Mouse (Mus musculus) cerebellum, adult 11-12 months (tissue): ENCODE measurements at regions not wholly inside any gene's neighbourhood (a gene's known extent, or its start where the extent isn't known, plus 50 kb on each side); places are given as distances from the start of the nearest gene placed in this dataset.

ENCODE experiments used
- DNase-seq: peaks from one replicate; pipeline ENCODE4 v3.0.0; 2022

DNA sequence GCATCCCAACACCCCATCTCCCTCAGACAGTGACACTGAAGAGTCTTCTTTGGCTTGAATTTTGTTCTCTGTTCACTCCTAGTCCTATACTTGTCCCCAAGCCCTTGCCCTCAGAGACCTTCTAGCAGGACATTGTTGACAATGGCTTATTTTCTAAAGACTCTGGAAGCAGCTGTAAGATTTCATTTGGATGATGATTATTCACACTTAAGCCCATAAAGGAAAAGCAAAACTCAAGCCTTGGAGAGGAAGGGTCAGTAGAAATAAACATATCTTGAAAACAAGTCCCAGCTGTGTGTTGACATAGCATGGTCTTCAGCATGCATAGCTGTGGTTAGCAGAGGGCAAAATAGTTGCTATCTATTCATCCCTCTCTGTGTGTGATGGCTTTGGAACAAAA lies 59.9 kb upstream of the Cdh11 start:
- DNase-seq = no peak

DNA sequence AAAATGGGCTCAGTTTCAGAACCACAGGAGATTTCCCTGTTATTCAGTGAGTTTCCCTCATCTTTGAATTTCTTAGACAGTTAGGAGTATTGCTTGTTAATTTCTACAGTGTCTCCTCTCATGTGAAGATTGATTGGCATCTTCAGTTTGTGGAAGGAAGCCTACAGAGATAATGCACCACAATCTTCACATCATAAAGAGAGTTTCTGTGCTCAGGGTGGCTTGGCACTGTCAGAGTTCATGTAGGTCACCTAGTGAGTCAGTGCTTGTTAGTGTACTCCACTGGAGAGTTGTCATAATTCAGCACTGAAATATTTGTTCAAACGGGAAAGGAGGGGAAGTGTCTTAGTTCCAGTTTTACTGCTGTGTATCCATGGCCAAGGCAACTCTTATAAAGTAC lies 74.6 kb upstream of the Cdh11 start:
- no peak for DNase-seq

DNA sequence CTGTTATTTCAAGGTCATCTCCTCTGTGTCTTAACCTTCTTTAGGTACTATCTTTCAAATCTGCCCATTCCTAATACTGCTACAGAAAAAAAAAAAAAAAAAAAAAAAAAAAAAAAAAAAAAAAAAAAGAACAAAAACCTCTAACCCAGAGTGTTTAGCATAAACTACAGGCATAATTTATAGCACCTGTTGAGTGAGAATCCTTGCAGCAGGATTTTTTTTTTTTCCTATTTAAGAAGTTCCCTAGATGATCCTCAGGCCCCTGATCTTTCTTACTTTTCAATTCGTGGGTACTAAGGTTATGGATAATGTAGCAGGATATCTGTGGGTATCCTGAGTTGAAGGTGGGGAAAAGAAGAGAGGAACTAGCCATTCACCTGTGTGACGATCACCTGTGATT lies 114.1 kb upstream of the Cdh11 start:
- no peak for DNase-seq

DNA sequence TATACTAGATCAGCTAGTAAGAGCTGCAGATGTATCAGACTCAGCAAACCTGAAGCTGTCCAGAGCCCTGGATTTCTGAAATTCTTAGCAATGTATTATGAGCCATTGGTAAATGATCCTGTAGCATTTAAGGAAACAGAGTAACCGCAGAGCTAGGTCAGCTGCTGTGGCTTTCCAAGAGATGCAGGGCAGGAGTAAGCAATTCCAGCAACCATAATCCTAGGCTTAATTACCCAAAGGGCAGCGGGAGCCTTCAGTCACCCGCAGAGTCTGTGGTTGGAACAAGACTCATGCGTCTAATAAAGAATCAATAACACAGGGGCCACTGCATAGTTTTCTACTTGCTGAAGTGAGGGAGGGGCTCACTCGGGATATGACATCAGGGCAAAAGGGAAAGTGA lies 115.2 kb upstream of the Cdh11 start:
- DNase-seq = no peak

DNA sequence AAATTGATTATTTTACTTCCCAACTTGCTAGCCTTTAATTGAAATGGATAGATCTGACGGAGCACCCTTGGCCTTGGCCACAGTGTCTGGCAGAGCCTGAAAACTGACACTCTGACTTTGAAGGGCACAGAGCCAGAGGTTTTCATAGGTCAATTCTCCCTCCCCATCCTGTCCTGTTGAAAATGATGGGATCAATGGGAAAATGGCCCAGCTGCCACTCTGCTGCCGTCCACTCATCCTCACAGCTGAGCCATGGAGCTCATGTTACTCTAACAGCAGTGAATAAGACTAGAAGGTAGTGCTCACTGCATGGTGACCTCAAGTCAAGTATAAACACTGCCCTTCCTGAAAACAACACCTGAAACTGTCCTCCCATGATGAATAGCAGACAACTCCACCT lies 122.0 kb upstream of the Cdh11 start:
- no peak for DNase-seq

DNA sequence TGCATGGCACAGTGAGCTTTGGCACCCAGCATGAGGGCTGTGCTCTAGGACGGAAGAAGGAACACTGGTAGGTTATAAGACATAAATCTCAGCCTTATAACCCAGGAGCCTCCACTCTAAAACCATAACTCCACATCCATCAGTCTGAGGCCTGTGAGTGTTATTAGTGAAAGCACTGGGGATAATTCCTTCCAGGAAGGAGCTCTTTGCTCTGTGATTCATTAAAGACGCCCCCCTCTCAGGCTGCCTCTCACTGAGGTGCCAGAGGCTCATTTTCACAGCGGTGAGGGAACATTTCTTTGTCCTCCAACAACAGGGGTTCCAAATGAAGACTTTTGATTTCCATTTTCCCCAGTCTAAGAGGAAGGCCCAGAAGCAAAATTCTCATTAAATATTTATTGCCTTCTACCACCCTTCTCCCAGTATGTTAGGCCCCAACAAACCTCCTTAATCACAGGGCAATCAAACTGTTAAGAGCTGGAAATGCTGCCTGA lies 145.9 kb upstream of the Cdh11 start:
- DNase-seq = no peak

DNA sequence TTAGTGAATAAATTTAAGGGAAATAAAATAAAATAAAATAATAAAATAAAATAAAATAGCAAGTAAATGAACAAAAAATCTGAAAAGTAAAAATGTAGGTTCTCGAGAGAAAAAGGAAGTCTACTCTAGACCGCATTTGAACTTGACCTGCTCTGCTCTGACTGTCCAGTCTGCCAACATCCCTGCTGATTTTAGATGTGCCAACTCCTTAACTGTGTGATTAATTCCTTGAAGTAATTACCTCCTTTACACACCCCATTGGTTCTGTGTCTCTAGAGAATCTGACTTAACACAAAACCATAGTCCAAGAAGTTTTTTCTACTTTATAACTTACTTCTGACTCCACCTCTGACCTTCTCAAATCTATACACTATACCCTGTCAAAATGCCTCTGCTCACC lies 153.3 kb upstream of the Cdh11 start:
- no peak for DNase-seq

DNA sequence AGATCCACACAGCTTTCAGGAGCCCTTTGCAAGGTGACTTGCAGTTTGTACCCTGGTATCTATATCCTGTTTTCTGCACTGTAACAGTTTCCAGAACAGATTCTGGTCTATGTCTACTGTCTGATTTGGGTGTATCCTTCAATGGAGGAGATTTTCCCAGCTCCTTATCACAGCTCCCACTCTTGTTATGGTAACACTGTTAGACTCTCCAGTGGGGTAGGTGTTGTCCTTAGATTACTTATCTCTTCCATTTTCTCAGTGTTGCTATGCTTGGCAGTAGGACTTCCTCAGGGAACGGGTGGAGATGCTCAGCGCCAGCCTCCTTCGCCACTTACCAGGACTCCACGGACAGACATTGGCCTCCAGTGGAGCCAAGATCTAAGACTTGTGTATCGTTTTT lies 160.1 kb upstream of the Cdh11 start:
- DNase-seq = no peak

DNA sequence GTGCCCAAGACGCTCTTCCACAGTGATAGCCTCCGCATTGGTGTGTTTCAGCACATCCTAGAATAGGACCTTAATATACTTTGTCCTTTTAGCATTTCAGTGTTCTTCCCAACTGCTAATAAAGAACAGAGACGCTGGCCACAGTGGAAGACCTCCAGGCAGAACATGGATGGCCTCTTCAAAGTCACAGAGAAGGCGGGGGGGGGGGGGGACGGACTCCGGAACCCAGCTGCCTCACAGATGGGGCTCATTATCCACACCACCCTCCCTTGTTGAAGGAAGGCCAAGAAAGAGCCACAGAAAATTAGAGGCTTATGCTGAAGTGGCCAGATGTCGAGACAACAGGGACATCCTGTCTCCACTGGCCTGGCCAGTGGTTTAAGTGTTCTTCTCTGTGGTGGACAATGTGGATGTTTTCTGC lies 192.7 kb upstream of the Cdh11 start:
- DNase-seq = no peak

DNA sequence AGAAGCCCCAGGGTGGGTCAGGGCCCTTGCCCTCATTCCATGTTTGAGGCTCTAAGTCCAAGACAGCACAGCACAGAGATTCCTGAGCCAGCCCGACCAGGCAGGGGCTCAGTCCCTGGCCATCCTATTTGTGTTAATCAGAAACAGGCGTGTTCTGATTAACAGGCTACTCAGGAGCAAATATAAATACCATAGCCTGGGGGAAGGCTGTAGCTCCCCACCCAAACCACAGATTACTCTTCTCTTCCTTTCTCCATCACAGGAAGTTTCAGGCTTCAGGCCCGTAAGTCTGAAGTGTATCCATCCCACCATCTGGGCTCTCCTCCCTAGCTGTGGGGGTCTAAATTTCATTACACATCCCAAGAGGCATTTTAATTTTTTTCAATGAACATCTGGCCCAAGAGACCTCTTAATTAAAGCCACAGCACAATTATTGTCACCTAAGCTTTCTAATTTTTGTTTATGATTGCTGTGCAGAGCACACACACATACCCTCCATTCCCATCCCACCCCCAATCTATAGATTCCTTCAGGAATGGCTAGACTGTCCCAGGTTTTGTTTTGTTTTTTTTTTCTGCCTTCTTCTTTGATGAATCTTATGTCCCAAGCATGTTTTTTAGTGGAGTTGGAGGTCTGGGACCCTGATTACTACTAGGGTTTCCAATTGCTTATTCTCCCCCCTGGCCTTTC lies 197.9 kb upstream of the Cdh11 start:
- DNase-seq = no peak

DNA sequence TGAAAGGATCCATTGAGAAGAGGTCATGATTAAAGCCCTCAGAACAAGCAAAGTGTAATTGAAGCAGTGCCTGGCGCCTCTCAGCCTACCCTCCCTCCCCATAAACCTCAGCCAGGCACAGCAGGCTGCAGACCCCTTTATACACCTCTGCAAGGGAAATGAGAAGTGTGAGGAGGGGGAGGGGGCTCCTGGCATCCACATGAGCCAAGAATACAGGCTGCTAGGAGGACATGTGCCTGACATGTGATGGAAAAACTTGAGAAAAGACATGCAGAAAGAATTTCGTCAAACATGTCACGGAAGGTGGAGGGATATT lies 198.4 kb upstream of the Cdh11 start:
- no peak for DNase-seq

DNA sequence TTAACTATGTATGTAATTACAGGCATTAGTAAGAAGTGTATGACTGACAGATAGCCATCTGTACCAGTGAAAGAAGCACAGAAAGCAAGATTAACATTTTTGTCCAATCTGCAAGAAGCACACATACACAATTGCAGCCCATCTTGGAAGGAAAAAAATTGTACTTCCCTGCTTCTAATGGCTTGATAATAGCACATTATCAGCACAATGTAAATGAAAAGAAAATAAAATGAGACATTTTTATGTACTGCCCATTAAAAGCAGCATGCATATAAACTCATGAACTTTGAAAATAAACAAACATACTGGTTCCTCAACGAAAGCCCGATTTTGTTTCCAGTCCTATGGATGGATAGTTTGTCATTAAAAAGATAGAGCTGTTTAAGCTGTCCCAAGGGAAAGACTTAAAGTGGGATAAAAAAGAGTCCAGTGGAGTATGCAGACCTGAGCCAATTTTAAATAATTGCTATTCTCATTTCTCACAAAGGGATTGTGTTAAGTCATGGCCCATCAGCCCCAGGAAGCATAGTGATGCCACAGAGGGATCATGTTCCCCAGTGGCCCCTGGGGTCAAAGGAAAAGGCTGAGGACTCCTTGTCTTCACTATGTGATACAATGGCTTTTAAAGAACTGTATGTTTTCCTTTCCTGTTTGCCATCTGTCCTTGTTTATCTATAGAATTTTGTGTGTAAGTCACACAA lies 222.0 kb upstream of the Cdh11 start:
- no peak for DNase-seq

DNA sequence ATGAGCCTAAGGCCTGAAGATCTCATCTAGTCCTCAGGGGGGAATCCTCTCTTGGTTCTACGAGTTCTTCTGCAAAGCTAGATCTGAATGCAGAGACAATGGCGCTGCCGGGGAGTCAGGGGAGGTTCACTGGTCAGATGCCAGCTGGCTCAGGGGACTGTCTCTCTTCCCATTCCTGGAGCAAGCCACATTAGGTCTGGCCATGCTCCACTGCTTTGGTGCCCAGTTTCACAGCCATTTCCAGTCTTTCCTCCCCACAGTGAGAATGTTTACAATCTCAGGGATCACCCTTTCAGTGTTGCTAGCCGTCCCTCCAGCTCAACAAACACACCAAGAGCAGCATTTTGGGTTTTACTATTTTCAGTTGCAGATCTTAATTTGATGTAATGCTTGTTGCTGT lies 233.7 kb upstream of the Cdh11 start:
- DNase-seq = no peak

DNA sequence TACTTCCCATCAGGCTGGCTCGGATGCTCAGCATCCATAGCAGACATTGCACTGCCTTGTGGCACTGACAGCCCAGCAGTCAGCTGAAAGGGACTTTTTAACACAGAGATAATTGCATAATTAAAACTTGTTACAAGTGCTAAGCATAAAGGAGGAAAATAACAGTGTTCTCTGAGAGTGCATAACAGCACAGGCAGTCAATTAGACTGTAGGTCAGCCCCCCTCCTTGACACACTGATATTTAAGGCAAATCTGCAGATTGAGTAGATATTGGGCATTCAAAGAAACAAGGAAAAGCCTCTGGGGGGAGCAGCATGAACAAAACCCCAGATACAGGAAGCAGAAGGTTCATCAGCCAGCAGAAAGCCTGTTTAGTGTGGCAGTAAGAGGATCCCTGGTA lies 237.8 kb upstream of the Cdh11 start:
- no peak for DNase-seq

DNA sequence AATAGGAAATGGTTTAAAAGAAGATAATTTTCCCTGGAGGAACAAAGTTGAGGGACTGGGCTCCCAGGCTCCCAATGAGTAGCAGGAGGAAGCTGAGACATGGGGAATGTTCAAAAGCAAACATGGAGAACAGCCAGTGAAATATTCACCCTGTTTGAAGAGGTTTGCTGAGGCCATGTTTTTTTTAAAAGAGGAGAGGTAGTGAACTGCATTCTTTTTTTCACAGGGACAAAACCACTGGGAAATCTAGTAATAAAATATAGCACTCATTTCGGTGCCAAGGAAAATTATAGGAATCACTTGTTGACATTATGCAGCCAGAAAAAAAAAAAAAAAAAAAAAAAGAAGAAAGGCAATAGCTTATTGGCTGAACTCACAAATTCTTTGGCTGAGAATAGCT lies 246.3 kb upstream of the Cdh11 start:
- DNase-seq = no peak

DNA sequence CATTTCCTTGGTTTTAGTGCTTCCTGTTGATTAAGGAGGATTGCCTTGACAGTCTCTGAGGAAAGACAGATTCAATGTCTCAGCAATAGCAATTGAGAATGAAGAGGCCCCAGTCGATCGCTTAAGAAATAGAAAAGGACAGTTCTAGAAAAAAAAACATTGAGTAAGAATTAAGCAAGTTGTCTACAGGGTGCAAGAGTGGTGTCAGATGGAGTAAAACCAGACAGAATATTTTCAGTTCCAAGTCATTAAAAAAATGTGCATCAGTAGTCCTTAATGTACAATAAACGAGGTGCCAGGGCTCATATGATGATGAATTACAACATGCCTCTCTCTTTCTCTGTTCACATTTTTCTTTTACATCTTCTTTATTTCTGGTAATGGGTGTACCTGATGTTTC lies 248.5 kb upstream of the Cdh11 start:
- DNase-seq = no peak

DNA sequence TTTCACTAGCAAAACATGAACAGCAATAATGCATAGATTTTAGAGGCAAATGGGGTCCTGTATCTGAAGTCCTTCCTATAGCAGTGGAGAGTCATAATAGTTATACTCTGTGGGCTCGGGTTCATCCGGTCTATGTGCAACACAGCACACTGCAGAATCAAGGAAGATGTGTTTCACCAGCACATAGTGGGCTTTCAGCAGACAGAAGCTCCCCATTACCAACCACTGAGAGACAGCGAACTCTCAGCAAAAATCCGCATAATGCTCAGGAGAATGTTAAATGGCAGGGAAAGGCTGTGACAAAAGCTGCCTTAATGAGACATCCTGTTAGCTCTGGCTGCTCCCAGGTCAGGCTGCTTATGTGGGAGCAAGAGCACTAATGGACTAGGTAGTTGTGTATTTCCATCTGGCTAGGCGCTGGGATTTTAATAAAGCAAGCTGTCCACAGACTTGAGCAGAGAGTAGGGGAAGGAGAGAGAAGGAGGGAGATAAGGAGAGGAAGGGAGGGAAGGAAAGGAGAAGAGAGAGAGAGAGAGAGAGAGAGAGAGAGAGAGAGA lies 286.7 kb upstream of the Cdh11 start:
- no peak for DNase-seq

DNA sequence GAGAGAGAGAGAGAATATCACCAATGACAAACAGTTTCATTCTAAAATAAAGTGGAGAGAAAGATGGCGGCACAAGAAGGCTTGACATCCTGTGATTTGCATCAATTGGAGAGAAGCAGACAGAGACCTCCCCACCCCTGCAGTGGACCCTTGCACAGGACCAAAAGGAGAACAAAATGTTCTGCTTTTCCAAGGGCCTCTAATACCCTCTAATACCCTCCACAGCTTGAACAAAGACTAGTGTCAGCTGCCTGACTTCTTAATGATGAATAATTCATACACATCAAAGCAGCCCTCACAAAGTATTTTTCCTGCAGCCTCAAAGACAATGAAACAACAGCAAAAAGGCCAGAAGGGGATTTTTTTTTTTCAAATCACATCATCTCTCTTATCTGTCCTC lies 287.2 kb upstream of the Cdh11 start:
- DNase-seq = no peak

DNA sequence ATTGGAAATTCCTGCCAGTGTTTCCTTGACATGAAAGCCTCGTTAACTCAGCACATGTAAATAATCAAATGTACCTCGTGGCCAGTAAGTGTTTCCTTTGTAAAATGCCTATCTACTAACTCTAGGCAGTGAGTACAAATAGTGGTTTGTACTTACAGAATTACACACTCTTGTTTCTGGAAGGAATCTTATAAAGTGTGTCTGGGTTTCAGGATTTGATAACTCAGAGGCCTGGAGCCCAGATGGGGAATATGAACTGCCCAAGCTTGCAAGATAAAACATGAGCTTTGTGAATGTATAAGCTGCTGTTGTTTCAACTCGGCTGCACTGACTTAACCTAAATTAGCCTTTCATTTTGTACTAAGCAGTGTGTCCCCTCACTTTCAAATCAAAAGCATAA lies 293.1 kb upstream of the Cdh11 start:
- no peak for DNase-seq

DNA sequence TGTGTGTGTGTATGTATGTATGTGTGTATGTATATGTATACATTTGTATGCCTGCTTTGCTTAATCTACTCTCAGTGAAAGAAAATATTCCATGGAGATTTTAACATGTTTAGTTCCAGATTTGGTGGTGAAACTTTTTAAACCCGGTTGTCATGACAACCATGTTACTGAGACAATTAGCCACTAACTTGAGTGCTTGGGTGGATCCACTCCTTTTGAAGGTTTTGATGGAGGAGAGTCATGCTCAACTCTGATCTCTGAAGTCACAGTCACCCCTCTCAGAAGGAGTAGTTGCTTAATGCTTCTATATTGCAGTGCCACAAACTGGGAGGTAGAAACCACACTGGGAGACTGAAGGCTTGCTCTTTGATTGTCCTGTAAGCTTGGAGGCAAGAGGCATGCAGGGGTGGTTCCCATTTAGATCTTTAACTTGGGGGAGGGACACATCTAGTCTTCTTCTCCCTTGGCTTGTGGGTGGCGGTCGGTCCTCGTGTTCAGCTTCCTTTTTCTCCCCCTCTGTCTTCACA lies 301.6 kb upstream of the Cdh11 start:
- no peak for DNase-seq

DNA sequence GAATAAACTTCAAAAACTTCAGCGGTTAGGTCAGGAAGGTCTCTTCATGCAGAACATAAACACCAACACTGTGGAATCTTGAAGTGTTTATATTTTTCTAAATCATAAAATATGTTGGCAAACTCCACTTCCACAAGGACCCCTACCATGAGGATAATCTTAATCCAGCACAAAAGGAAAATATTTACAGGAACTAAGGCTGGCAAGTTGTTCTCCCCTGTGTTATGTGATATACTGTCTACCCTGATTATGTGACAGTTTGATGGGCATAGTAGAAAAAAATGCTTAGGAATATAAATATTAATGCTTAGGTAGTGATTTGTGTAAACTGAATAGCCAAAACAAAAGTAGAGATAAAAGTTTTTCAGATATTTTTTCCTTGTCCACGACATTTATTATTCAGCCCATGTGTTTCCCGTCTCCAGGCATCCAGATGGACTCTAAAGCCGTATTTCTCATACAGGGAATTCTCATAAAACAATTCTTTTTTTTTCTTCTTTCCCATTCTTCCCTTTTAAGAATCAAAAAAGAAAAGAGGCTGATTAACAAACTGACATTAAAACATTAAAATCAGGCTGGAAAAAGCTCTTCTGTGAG lies 311.2 kb upstream of the Cdh11 start:
- DNase-seq = no peak

DNA sequence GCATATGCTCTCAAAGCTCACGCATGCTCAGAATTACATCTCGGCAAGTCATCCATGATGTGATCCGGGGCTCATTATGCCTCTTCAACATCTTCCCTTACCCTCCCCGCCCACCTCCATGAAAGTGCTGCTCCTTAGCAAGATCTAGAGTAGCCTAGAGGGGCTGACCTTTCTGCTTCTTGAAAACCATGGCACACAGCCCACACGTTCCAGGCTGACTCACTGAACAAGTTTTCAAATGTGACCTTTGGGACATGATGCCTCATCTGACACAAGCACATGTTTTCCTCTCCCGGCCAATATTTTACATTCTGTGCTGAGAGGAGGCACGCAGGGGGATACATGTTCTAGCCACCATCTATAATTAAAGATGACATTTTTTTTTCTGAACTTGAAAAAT lies 340.1 kb upstream of the Cdh11 start:
- DNase-seq = no peak

DNA sequence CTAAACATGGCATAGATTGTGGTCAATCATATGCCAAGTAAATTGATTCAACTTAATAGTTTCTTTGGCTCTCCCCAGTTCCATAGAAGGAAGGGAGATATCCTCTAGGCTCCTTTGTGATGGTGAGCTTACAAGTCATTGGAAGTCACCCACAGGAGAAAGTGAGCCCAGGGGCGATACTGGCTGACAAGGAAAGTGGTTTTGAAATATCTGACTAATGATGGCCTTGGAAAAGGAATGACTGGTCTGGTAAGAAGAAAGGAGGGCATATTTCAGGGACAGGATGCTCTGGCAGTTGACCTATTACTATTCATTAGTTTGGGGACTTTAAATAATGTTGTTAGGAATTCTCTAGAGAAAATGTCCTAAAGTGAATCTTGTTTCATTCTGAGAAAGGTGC lies 352.7 kb upstream of the Cdh11 start:
- DNase-seq = no peak

DNA sequence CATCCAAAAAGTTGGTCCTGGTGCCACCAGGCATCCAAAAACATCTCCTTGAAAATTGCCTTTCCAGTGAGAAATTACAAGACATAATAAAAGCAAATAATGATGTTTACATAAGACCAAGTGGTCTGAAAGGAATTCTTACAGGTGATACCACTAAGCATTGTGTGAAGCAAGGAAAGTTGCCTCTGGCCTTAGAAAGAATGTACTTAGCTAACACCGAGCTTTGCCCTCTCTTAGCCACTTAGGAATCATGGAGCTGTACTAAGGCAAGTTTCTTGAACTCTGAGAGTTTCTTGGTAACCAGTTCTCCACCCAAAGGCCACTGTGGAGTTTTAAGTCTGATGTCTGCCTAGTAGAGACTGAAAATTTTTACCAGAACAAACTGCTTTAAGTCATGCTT lies 359.4 kb upstream of the Cdh11 start:
- no peak for DNase-seq
